Mouse (Mus musculus): Measurements from ENCODE around the gene Sell. TPM values are rescaled to one million over a fixed set of nuclear protein-coding genes. Genes with fewer than 3 reads are reported as not detected.

Sell gene
- polyA plus RNA-seq, 1 experiment, result 11.1 TPM

DNA sequence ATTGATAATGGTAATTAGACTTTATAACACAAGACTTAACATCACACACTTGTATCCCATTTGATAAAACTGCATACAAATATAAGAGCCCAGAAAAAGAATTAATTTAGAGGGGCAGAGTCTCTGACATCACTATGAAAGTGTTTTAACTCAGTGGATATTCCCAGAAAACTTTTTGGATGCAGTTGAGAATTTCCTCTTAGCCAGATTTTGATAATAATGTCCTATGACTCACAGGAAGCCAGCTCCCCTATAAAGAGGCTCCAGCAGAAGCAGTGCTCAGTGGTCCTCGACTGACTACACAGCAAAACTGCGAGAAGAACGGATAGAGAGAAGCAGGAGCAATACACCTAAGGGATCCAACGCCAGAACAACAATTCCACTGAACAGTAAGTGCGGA is 13.8 kb upstream of the Sell start, which contains the start of gene Sele:
Sele (plus strand) TSS at position 301 of the 400 bp plus-strand sequence.
- TF ChIP-seq POLR2A (IDR thresholded peaks at IDR 0.05; ENCODE audit: borderline replicate concordance, extremely low read depth, low read depth, low read length) (no peak), CTCF (IDR thresholded peaks at IDR 0.05; ENCODE audit: insufficient read depth, low read length) (no peak)
- DNase-seq, result no peak
- Histone ChIP-seq H3K4me3 (replicated peaks; ENCODE audit: extremely low read depth, low read depth, low read length) (no peak within 1 kb of the TSS), H3K4me1 (ENCODE audit: control insufficient read depth, insufficient read depth, low read length) (no peaks in the 10 kb centered on the region)
- WGBS, result 68% methylated on average over 5 of the region's 5 CpGs

DNA sequence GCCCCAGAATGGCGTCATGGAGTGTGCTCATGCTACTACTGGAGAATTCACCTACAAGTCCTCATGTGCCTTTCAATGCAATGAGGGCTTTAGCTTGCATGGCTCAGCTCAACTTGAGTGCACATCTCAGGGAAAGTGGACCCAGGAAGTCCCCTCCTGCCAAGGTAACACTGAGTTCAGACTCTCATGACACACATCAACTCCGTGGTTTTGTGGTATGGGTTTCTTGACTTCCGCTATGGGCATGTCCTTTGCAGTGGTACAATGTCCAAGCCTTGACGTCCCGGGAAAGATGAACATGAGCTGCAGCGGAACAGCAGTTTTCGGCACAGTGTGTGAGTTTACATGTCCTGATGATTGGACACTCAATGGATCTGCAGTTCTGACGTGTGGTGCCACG is 8.2 kb upstream of the Sell start:
- TF ChIP-seq CTCF (IDR thresholded peaks at IDR 0.05; ENCODE audit: insufficient read depth, low read length), result no peak
- TF ChIP-seq POLR2A (IDR thresholded peaks at IDR 0.05; ENCODE audit: borderline replicate concordance, extremely low read depth, low read depth, low read length), result no peak

DNA sequence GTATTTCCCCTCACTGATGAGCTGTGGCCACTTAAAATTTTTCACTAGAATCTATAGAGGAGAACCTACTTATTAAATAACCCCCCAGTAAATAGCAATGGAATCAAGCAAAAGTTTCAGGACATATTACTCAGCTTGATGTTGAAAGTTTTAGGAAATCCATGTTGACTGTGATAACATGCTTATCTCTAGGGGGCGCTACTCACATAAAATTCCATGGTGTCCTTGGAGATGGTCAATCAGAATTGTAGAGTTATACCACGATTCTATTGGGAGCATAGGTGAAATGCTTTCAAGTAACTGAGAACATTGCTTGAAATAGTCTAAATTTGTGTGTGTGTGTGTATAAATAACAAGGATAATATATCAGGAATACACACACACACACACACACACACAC is 7.0 kb upstream of the Sell start:
- H3K4me3 ChIP-seq (replicated peaks; ENCODE audit: extremely low read depth, low read depth, low read length), result no peak overlapping the region
- TF ChIP-seq CTCF (IDR thresholded peaks at IDR 0.05; ENCODE audit: insufficient read depth, low read length) (no peak), POLR2A (IDR thresholded peaks at IDR 0.05; ENCODE audit: borderline replicate concordance, extremely low read depth, low read depth, low read length) (no peak)
- DNase-seq, result no peak
- WGBS, result 31% methylated on average over 2 of the region's 2 CpGs
- no peaks in the 10 kb centered on the region for H3K4me1 ChIP-seq (ENCODE audit: control insufficient read depth, insufficient read depth, low read length)

More for the DNA sequence above, 8.2 kb upstream of the Sell start:
- WGBS, result 91% methylated on average over 9 of the region's 9 CpGs
- Histone ChIP-seq H3K4me1 (ENCODE audit: control insufficient read depth, insufficient read depth, low read length) (no peaks in the 10 kb centered on the region), H3K4me3 (replicated peaks; ENCODE audit: extremely low read depth, low read depth, low read length) (no peak overlapping the region)
- no peak for DNase-seq

DNA sequence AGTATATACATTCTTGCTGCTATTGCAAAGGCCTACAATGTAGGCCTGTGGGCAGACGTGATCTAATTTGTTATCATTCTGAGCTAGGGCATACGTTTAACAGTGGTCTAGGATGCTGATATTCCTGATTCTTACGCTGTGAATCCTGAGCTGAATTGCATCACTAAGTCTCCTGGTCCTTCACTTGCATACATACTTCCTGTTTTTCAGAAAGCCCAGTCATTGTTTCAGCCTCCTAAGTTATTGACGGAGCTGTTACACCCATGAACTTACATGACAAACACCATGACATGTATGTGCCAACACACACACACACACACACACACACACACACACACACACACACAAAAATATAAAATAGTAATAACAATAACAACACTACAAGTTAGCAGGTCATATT is 1.7 kb upstream of the Sell start:
- DNase-seq, result no peak
- Histone ChIP-seq H3K4me3 (replicated peaks; ENCODE audit: extremely low read depth, low read depth, low read length) (no peak overlapping the region), H3K4me1 (ENCODE audit: control insufficient read depth, insufficient read depth, low read length) (no peaks in the 10 kb centered on the region)
- 88% methylated on average over 4 of the region's 4 CpGs for WGBS
- TF ChIP-seq CTCF (IDR thresholded peaks at IDR 0.05; ENCODE audit: insufficient read depth, low read length) (no peak), POLR2A (IDR thresholded peaks at IDR 0.05; ENCODE audit: borderline replicate concordance, extremely low read depth, low read depth, low read length) (no peak)

DNA sequence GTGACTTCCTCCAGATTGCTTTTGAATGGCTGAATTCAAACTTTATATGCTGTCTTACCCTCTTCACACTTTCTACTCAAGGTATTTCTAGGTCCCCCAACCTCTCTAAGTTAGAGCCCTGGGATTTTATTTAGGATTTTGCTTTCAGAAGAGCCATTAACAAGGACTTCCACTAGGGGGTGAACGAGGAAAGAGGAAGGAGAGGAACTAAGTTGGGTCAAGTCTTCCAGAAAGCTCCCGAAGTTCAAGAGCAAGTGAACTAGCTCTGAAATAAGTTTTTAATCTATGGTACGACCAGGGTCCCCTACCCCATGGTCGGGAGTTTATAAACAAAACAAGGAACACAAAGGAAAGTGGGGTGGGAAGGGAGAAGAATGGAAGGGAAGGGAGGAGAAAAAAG is 504 bp upstream of the Sell start:
- 11% methylated on average over 4 of the region's 4 CpGs for WGBS
- TF ChIP-seq POLR2A (IDR thresholded peaks at IDR 0.05; ENCODE audit: borderline replicate concordance, extremely low read depth, low read depth, low read length) (no peak), CTCF (IDR thresholded peaks at IDR 0.05; ENCODE audit: insufficient read depth, low read length) (no peak)
- no peaks in the 10 kb centered on the region for H3K4me1 ChIP-seq (ENCODE audit: control insufficient read depth, insufficient read depth, low read length)
- DNase-seq, result no peak
- no peak overlapping the region for H3K4me3 ChIP-seq (replicated peaks; ENCODE audit: extremely low read depth, low read depth, low read length)

DNA sequence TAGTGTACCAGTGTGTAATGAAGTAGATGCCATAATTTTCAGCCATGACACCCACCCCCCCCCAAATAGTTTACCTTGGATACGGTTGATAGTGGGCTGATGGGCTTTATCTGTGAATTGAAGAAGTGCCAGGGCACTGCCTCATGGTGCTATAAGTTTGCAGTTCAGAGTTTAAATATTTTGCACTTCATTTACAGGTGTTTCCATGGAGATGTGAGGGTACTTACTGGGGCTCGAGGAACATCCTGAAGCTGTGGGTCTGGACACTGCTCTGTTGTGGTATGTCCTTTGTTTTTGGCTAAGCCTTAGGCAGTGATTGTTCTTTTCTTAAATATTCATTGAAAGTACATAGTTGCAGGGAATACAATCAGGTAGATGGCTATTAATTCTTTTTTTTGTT is 1.1 kb downstream of the Sell start:
- H3K4me1 ChIP-seq (ENCODE audit: control insufficient read depth, insufficient read depth, low read length), result no peaks in the 10 kb centered on the region; the same call in 1 of the 2 replicates
- H3K4me3 ChIP-seq (replicated peaks; ENCODE audit: extremely low read depth, low read depth, low read length), result peak overlapping the region; percentile 29
- 35% methylated on average over 2 of the region's 2 CpGs for WGBS
- TF ChIP-seq CTCF (IDR thresholded peaks at IDR 0.05; ENCODE audit: insufficient read depth, low read length), result no peak
- TF ChIP-seq POLR2A (IDR thresholded peaks at IDR 0.05; ENCODE audit: borderline replicate concordance, extremely low read depth, low read depth, low read length), result no peak
- DNase-seq, result no peak

DNA sequence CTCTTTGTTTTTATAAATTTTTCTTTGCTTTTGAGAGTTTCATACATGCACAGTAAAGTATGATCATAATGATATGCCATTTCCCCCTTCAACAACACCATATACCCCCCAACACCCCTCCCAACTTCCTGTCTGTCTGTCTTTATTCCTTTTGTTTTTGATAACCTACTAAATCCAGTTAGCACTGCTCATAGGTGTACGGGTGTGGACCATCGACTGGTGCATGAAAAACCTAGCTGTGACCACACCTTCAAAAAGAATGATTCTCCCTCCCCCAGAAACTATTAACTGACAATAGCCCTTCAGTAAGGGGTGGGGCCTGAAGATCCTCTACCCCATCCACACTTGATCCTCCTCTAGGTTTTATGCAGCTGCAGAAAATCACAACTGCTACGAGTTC is 2.0 kb downstream of the Sell start:
- no peak overlapping the region for H3K4me3 ChIP-seq (replicated peaks; ENCODE audit: extremely low read depth, low read depth, low read length)
- no peak for DNase-seq
- no peaks in the 10 kb centered on the region; the same call in 1 of the 2 replicates for H3K4me1 ChIP-seq (ENCODE audit: control insufficient read depth, insufficient read depth, low read length)
- WGBS, result 25% methylated on average over 3 of the region's 3 CpGs
- TF ChIP-seq POLR2A (IDR thresholded peaks at IDR 0.05; ENCODE audit: borderline replicate concordance, extremely low read depth, low read depth, low read length) (no peak), CTCF (IDR thresholded peaks at IDR 0.05; ENCODE audit: insufficient read depth, low read length) (no peak)

DNA sequence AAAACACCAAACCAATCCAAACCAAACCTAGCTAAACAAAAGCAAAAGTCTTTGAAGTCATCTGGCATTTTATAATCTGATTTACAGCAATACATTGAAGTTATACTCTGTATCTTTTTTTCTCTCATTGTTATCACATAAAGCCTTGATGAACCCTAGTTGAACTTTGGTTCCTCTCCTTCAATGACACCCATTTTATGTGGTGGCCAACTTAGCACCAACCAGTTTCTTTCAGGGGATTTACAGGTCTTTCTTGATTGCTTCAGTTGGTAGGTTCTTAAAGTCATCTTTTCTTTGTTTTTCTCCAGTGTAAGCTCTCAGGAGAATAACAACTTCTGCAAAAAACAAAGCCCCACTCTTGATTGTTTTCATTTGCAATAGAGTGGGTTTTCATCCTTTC is 7.5 kb downstream of the Sell start:
- TF ChIP-seq POLR2A (IDR thresholded peaks at IDR 0.05; ENCODE audit: borderline replicate concordance, extremely low read depth, low read depth, low read length), result no peak
- no peak for TF ChIP-seq CTCF (IDR thresholded peaks at IDR 0.05; ENCODE audit: insufficient read depth, low read length)
- DNase-seq, result no peak

DNA sequence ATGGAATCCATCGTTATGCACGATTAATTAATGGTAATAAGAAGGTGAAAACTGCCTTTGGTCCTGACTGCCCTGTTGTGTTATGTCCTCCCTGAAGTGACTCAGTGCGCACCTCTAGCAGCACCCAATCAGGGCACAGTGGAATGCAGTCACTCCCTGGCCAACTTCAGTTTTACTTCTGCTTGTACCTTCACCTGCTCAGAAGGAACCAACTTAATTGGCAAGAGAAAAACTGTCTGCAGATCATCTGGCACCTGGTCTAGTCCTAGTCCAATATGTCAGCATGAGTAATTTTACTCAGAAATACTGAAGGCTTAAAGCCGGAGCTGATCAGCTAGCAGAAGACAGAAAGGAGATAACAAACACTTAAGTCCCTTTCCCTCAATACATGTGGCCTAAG is 8.7 kb downstream of the Sell start:
- DNase-seq, result no peak
- 84% methylated on average over 4 of the region's 4 CpGs for WGBS
- no peak for TF ChIP-seq CTCF (IDR thresholded peaks at IDR 0.05; ENCODE audit: insufficient read depth, low read length)
- no peak for TF ChIP-seq POLR2A (IDR thresholded peaks at IDR 0.05; ENCODE audit: borderline replicate concordance, extremely low read depth, low read depth, low read length)
- Histone ChIP-seq H3K4me3 (replicated peaks; ENCODE audit: extremely low read depth, low read depth, low read length) (no peak overlapping the region), H3K4me1 (ENCODE audit: control insufficient read depth, insufficient read depth, low read length) (no peaks in the 10 kb centered on the region; the same call in 1 of the 2 replicates)

More for the DNA sequence above, 7.5 kb downstream of the Sell start:
- Histone ChIP-seq H3K4me3 (replicated peaks; ENCODE audit: extremely low read depth, low read depth, low read length) (no peak overlapping the region), H3K4me1 (ENCODE audit: control insufficient read depth, insufficient read depth, low read length) (no peaks in the 10 kb centered on the region; the same call in 1 of the 2 replicates)

DNA sequence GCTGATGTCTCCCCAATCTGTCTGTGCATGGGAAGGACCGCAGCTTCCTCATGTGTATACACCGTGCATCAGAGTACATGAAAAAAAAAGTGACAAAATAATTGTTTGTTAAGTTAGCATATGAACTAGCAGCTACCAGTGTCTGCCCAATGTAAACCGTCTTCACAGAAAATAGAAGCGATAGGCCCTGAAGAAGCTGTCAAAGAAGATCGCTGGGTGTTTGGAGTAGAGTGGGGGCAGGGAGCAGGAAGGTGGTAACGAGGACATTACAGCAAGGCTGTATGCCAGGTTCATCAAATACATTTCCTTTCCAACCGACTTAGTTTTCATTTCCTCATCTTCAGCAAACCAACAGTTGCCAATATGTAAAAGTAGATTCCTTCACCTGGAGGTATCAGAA is 9.3 kb downstream of the Sell start:
- no peak for DNase-seq
- no peak overlapping the region for H3K4me3 ChIP-seq (replicated peaks; ENCODE audit: extremely low read depth, low read depth, low read length)
- WGBS, result 59% methylated on average over 7 of the region's 7 CpGs
- no peak for TF ChIP-seq POLR2A (IDR thresholded peaks at IDR 0.05; ENCODE audit: borderline replicate concordance, extremely low read depth, low read depth, low read length)
- no peaks in the 10 kb centered on the region; the same call in 1 of the 2 replicates for H3K4me1 ChIP-seq (ENCODE audit: control insufficient read depth, insufficient read depth, low read length)
